Mouse (Mus musculus): ENCODE measurements around the gene Osbpl9. TPM values are rescaled to one million over a fixed set of nuclear protein-coding genes. Genes with fewer than 3 reads are reported as not detected.

The Osbpl9 gene
- polyA plus RNA-seq (2014; fragmentation: Nextera tagmentation; extraction: Ambion mirVana) = 48.5 and 61.1 TPM in 2 replicates

DNA sequence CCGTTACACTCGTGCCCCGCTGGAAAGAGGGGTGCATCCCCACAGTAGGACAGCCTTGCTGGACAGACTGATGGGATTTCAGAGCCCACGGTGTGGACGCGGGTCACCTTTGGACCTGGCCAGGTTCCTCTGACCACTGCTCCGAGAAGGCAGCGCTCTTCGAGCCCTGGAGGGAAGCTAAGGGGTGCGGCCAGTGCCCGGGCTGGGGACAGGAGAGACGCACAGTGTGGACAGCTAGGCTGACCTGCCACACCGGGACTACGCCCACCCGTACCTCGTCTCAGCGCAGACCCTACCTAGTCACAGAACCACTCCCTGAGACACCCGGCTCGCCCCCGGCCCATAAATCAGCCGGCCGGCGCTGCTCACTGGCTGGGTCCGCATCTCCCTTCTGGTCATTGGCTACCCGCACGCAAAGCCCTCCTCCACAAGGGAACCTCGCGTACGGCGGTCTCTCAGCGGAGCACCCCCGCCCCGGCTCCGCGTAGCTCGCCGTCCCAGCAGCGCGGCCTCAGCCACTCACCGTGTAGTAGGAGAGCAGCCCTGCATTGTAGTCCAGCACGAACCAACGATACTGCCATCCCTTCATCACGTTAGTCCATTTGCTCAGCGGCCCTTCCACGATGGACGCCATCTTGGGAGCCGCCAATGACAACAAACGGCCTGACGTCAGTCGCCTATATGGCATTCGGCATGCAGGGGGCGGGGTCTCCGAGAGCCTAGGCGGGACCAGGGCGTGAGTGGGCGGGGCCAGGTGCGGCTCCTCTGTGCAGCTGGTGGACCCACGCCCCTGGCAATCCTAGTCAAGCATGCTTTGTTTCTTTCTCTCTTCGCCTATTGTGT lies at the start of gene Osbpl9:
Osbpl9 (minus strand) TSS at position 691 of the 843 bp plus-strand sequence.
- Histone ChIP-seq H3K9me3 (ENCODE audit: control insufficient read depth, low read length) (no peaks in the 10 kb centered on the region), H3K27ac (ENCODE audit: low read depth, low read length) (peak within 1 kb of the TSS; percentile 92), H3K9ac (ENCODE audit: low read depth, low read length) (peak within 1 kb of the TSS; percentile 75), H3K27me3 (ENCODE audit: control insufficient read depth, insufficient read depth, low read length) (no peaks in the 10 kb centered on the region), H3K4me2 (replicated peaks; ENCODE audit: low read depth, low read length) (peak within 1 kb of the TSS; percentile 88), H3K4me1 (ENCODE audit: control insufficient read depth, insufficient read depth, low read length) (peaks cover 6% of the 10 kb centered on the region), H3K4me3 (ENCODE audit: low read length) (peak within 1 kb of the TSS; percentile 77), H3K36me3 (ENCODE audit: control insufficient read depth, insufficient read depth, low read length) (no peaks in the 10 kb centered on the region; the same call in 1 of the 2 replicates)
- WGBS = under 1% methylated on average over 59 of the region's 59 CpGs
- ATAC-seq (ENCODE audit: low FRiP score, low TSS enrichment) = peak; percentile 99

DNA sequence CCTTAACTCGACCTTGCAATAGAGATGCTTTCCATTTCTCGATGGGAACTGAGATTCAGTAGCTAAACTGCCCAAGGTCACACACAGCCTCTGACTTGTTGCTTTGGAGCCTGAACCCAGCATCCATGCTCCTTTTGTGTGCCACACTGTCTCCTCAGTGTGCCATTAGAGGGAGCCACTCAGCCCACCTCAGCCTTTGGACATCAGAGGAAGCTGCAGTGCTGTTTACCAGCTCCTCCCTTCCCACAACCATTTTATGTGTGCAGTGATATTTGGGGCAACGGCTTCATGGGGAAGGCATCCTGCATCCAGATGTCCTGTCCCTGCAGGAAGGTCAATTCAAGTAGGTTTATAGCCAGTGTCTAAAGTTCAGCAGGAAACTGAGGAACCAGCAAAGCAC lies 49.5 kb upstream of the Osbpl9 start:
- Histone ChIP-seq H3K27me3 (ENCODE audit: control insufficient read depth, insufficient read depth, low read length) (no peaks in the 10 kb centered on the region), H3K4me3 (ENCODE audit: low read length) (no peak overlapping the region), H3K4me2 (replicated peaks; ENCODE audit: low read depth, low read length) (no peak overlapping the region), H3K9me3 (ENCODE audit: control insufficient read depth, low read length) (no peaks in the 10 kb centered on the region), H3K36me3 (ENCODE audit: control insufficient read depth, insufficient read depth, low read length) (no peaks in the 10 kb centered on the region), H3K9ac (ENCODE audit: low read depth, low read length) (no peak overlapping the region), H3K27ac (ENCODE audit: low read depth, low read length) (no peak overlapping the region), H3K4me1 (ENCODE audit: control insufficient read depth, insufficient read depth, low read length) (no peaks in the 10 kb centered on the region)
- no peak for ATAC-seq (ENCODE audit: low FRiP score, low TSS enrichment)
- WGBS = 31% methylated on average over 3 of the region's 3 CpGs

DNA sequence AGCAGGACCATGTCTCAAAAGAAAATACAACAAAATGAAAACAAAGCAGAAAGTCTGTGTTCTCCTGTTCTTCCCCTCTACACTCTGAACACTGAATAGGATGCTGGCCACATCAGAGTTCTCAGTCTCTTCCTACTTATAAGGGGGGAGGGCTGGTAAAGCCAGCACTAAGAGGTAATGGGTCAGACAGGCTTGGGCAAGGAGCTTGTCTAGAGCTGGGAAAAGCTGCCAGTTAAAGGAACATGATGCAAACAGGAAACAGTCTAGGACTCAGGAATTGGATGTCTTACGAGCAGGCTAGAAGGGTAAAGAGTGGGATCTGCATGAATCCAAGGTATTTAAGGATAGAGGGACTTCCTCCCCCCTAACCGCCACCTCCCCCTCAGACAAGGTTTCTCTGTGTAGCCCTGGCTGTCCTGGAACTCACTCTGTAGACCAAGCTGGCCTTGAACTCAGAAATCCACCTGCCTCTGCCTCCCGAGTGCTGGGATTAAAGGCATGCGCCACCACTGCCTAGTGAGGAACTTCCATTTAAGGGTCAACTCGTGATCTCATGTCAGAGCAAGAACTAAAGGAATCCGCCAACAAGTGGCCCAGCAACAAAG lies 43.0 kb upstream of the Osbpl9 start:
- Histone ChIP-seq H3K4me3 (ENCODE audit: low read length) (no peak overlapping the region), H3K27ac (ENCODE audit: low read depth, low read length) (no peak overlapping the region), H3K9me3 (ENCODE audit: control insufficient read depth, low read length) (no peaks in the 10 kb centered on the region), H3K9ac (ENCODE audit: low read depth, low read length) (no peak overlapping the region), H3K4me1 (ENCODE audit: control insufficient read depth, insufficient read depth, low read length) (no peaks in the 10 kb centered on the region), H3K4me2 (replicated peaks; ENCODE audit: low read depth, low read length) (no peak overlapping the region), H3K27me3 (ENCODE audit: control insufficient read depth, insufficient read depth, low read length) (no peaks in the 10 kb centered on the region), H3K36me3 (ENCODE audit: control insufficient read depth, insufficient read depth, low read length) (no peaks in the 10 kb centered on the region)
- 86% methylated on average over 6 of the region's 6 CpGs for WGBS
- no peak for ATAC-seq (ENCODE audit: low FRiP score, low TSS enrichment)

DNA sequence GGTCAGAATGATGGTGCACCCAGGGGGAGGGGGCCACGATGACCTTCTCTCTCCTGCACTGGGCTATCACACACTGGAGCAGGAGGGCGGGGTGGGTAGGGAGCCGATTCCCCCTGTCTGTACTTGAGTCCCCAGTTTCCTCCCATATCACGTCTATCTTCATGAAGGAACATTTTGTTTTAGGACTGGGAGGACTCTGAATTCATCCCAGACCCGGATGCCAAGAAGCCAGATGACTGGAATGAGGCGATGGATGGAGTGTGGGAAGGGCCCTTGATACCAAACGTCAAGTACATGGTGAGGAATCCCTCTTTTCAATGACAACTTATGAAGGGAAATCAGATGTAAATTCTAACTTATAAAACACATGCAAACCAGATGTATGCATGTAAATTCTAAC lies 42.4 kb upstream of the Osbpl9 start:
- Histone ChIP-seq H3K4me1 (ENCODE audit: control insufficient read depth, insufficient read depth, low read length) (no peaks in the 10 kb centered on the region), H3K27ac (ENCODE audit: low read depth, low read length) (no peak overlapping the region), H3K4me3 (ENCODE audit: low read length) (no peak overlapping the region), H3K9me3 (ENCODE audit: control insufficient read depth, low read length) (no peaks in the 10 kb centered on the region), H3K9ac (ENCODE audit: low read depth, low read length) (no peak overlapping the region), H3K36me3 (ENCODE audit: control insufficient read depth, insufficient read depth, low read length) (no peaks in the 10 kb centered on the region), H3K4me2 (replicated peaks; ENCODE audit: low read depth, low read length) (no peak overlapping the region), H3K27me3 (ENCODE audit: control insufficient read depth, insufficient read depth, low read length) (no peaks in the 10 kb centered on the region)
- WGBS = 85% methylated on average over 7 of the region's 7 CpGs
- ATAC-seq (ENCODE audit: low FRiP score, low TSS enrichment) = no peak

DNA sequence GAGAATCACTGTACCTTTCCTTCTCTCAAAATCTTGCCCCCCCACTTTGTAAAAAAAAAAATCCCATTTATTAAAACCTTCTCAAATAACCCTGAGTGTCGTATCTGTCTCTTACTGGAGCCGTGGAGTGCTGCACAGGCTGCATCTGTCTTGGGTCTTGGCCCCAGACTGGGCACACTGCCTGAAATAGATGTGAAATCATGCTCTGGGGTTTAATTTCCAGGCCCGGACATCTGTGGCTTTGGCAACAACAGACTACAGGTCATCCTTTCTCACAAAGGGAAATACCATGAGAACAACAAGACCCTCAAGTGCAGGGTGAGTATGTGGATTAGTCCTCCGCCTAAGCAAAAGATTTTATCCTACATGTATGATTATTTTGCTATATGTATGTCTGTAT lies 39.9 kb upstream of the Osbpl9 start:
- Histone ChIP-seq H3K4me1 (ENCODE audit: control insufficient read depth, insufficient read depth, low read length) (no peaks in the 10 kb centered on the region), H3K4me2 (replicated peaks; ENCODE audit: low read depth, low read length) (no peak overlapping the region), H3K27ac (ENCODE audit: low read depth, low read length) (no peak overlapping the region), H3K9me3 (ENCODE audit: control insufficient read depth, low read length) (no peaks in the 10 kb centered on the region), H3K9ac (ENCODE audit: low read depth, low read length) (no peak overlapping the region), H3K4me3 (ENCODE audit: low read length) (no peak overlapping the region), H3K27me3 (ENCODE audit: control insufficient read depth, insufficient read depth, low read length) (no peaks in the 10 kb centered on the region), H3K36me3 (ENCODE audit: control insufficient read depth, insufficient read depth, low read length) (no peaks in the 10 kb centered on the region)
- no peak for ATAC-seq (ENCODE audit: low FRiP score, low TSS enrichment)
- WGBS = 67% methylated on average over 4 of the region's 4 CpGs

DNA sequence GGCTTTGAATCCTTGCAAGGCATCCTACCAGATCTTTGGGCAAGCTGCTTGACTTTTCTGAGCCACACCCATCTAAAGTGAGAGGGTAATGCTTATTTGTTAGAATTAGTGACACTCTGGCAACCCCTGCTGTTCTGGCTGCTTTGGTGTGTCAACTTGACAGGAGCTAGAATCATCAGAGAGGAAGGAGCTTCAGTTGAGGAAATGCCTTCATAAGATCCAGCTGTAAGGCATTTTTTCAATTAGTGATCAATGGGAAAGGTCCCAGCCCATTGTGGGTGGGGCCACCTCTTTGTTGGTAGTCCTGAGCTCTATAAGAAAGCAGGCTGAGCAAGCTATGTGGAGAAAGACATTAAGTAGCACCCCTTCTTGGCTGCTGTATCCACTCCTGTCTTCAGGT lies 39.1 kb upstream of the Osbpl9 start:
- no peak for ATAC-seq (ENCODE audit: low FRiP score, low TSS enrichment)
- Histone ChIP-seq H3K4me3 (ENCODE audit: low read length) (no peak overlapping the region), H3K9me3 (ENCODE audit: control insufficient read depth, low read length) (no peaks in the 10 kb centered on the region), H3K4me2 (replicated peaks; ENCODE audit: low read depth, low read length) (no peak overlapping the region), H3K4me1 (ENCODE audit: control insufficient read depth, insufficient read depth, low read length) (no peaks in the 10 kb centered on the region), H3K27me3 (ENCODE audit: control insufficient read depth, insufficient read depth, low read length) (no peaks in the 10 kb centered on the region), H3K36me3 (ENCODE audit: control insufficient read depth, insufficient read depth, low read length) (no peaks in the 10 kb centered on the region), H3K9ac (ENCODE audit: low read depth, low read length) (no peak overlapping the region), H3K27ac (ENCODE audit: low read depth, low read length) (no peak overlapping the region)

DNA sequence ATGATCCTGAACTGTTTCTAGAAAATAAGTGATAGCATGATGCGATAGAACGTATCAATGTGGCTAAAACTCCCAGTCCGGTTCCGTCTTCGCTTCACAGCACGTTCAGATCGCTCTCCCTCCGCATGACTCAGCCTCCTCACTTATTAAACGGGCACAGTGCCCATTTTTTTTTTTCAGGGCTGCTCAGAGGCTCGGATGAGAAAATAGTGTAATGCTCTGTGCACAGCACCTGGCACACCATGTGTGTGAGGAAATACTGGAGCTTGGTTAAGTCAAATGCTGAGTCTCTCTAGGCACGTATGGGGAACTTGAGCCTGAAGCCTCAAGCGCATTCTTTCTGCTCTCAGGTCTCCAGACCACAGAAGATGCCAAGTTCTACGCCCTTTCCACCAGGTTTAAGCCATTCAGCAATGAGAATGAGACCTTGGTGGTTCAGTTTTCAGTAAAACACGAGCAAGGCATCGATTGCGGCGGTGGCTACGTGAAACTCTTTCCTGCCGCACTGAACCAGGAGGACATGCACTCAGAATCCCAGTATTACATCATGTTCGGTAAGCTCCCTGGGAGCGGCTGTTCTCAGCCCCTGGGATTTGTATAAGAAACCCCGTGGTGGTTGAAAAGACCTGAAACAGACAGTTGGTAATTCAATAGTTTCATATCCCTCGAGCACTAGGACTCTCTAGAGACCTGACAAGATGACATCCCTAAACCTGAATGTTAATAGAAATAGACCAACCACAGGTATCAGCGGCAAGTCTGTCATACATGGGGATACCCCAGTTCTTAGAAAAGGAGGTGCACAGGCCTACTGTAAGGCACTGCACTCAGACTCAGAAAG lies 36.6 kb upstream of the Osbpl9 start:
- WGBS = 84% methylated on average over 24 of the region's 24 CpGs
- no peak overlapping the region for H3K27ac ChIP-seq (ENCODE audit: low read depth, low read length)
- no peak for ATAC-seq (ENCODE audit: low FRiP score, low TSS enrichment)

DNA sequence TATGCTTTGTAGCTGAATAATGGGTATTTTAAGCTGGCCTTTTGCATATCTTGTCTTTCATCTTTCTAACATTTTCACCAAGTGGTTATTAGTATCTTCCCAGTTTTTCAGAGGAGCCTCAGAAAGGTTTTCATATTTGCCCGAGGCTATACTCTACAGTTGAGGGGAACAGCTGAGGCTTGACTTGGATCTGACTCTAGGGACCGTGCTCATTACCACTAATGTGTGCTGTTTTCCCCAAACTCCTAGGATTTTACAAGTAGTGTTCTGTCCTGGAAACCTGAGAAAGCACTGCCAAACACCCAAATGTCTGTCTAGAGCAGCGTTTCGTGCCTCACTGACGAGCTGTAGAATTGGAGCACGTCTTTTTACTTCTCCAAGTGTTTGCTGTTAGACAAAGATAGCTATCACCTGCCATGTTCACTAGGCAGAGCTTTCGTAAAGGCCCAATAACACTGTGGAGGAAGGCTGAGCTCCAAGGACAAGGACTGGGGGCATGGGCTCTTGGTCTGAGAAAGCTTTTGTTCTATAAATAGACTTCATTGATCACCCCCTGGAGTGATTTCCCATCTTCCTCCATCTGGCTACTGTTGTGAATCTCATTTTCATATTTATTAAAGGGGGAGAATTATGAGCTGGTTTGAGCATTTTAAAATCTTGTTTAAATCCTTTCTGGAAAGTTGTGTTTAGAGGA lies 34.3 kb upstream of the Osbpl9 start:
- H3K9ac ChIP-seq (ENCODE audit: low read depth, low read length) = no peak overlapping the region
- 52% methylated on average over 7 of the region's 7 CpGs for WGBS
- H3K27me3 ChIP-seq (ENCODE audit: control insufficient read depth, insufficient read depth, low read length) = no peaks in the 10 kb centered on the region
- no peaks in the 10 kb centered on the region for H3K4me1 ChIP-seq (ENCODE audit: control insufficient read depth, insufficient read depth, low read length)
- ATAC-seq (ENCODE audit: low FRiP score, low TSS enrichment) = no peak
- no peak overlapping the region for H3K27ac ChIP-seq (ENCODE audit: low read depth, low read length)
- H3K9me3 ChIP-seq (ENCODE audit: control insufficient read depth, low read length) = no peaks in the 10 kb centered on the region
- no peak overlapping the region for H3K4me2 ChIP-seq (replicated peaks; ENCODE audit: low read depth, low read length)
- no peaks in the 10 kb centered on the region for H3K36me3 ChIP-seq (ENCODE audit: control insufficient read depth, insufficient read depth, low read length)
- H3K4me3 ChIP-seq (ENCODE audit: low read length) = no peak overlapping the region

More for the DNA sequence above, 36.6 kb upstream of the Osbpl9 start:
- H3K9ac ChIP-seq (ENCODE audit: low read depth, low read length) = no peak overlapping the region
- H3K4me3 ChIP-seq (ENCODE audit: low read length) = no peak overlapping the region
- H3K4me2 ChIP-seq (replicated peaks; ENCODE audit: low read depth, low read length) = no peak overlapping the region
- no peaks in the 10 kb centered on the region for H3K27me3 ChIP-seq (ENCODE audit: control insufficient read depth, insufficient read depth, low read length)
- no peaks in the 10 kb centered on the region for H3K4me1 ChIP-seq (ENCODE audit: control insufficient read depth, insufficient read depth, low read length)
- no peaks in the 10 kb centered on the region for H3K36me3 ChIP-seq (ENCODE audit: control insufficient read depth, insufficient read depth, low read length)
- no peaks in the 10 kb centered on the region for H3K9me3 ChIP-seq (ENCODE audit: control insufficient read depth, low read length)

Data from kidney, embryonic 14.5 days (tissue).